Mouse (Mus musculus): ENCODE results near the gene Arid5a. TPM values are rescaled to one million over a fixed set of nuclear protein-coding genes. Genes with fewer than 3 reads are reported as not detected.

Gene Arid5a
- polyA plus RNA-seq, 1 experiment, result 25.6 TPM

DNA sequence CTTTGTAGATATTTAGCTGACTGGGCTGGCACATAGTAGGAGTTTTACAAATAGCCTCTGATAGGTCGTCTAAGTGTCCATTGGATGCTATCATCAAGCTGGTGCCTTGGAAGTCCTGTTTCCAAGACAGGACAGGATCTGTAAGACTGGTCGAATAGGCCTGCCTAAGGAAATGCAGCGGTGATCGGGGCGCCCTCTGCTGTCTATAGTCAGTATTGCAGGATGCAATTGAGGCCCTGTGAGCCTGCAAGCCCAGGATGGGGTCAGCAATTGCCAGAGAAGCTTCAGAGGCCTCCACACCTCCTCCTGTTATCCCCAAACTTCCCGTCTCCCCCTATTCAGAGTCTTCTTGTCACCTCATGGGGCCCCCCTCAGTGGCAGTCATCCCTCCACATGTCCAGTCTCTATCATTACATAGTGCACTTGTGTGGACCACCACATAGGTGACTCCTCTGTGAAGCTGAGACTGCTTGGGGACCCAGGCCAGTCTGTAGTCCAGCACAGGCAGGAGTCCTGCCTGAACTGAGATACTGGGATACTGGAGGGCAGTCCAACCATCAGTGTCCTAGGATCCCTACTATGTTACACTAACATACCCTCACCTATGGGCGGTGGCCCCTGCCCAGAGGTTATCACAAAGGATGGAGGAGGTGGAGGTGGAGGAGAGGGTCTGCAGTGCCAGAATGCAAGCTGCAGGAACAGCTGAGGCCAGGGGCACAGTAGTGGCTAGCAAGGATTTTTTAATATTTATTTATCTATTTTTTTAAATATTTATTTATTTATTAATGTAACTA, 30.1 kb upstream of the Arid5a start:
- TF ChIP-seq MYOD1 (IDR thresholded peaks at IDR 0.05; ENCODE audit: control insufficient read depth, insufficient read length, low read depth) (no peak), MAX (IDR thresholded peaks at IDR 0.05) (no peak), CTCF (IDR thresholded peaks at IDR 0.05; ENCODE audit: control insufficient read depth, insufficient read depth, insufficient read length) (peak; percentile 63), CEBPB (IDR thresholded peaks at IDR 0.05; ENCODE audit: low read depth) (peak; percentile 63), USF1 (IDR thresholded peaks at IDR 0.05; ENCODE audit: low read depth) (no peak), FOSL1 (IDR thresholded peaks at IDR 0.05; ENCODE audit: insufficient read depth, low read length, poor library complexity, severe bottlenecking) (no peak), MYOG (IDR thresholded peaks at IDR 0.05; ENCODE audit: control insufficient read depth, extremely low read depth, insufficient read length) (no peak)
- H3K36me3 ChIP-seq (ENCODE audit: control insufficient read depth, insufficient read depth), result no peaks in the 10 kb centered on the region
- no peaks in the 10 kb centered on the region for H3K27me3 ChIP-seq (ENCODE audit: control insufficient read depth, insufficient read depth, insufficient read length)
- no peak overlapping the region for H3K4me3 ChIP-seq (ENCODE audit: insufficient read depth, poor library complexity, severe bottlenecking)
- H3ac ChIP-seq (ENCODE audit: control insufficient read depth, insufficient read length, low read depth), result no peak overlapping the region
- H3K79me2 ChIP-seq (ENCODE audit: control insufficient read depth, insufficient read depth), result no peaks in the 10 kb centered on the region
- H3K79me3 ChIP-seq (ENCODE audit: low read depth), result no peaks in the 10 kb centered on the region

DNA sequence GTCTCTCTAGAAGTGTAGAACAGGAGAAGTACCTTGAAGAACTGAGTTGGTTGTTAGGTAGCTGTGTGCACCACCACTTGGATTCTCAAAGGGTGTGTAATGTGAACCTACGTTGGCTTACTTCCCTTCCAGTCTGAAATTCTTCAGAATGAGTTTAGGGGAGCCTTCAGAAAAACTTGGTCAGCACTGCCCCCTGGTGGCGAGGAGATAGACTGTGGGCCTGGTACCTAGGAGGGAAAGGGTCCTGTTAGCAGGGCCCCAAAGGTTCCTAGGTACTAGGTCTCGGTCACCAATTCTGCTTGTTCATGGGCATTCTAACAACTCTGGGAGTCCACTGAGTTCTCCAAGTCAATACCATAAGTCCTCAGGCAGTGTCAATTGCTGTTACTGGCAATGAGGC, 28.3 kb upstream of the Arid5a start:
- no peak overlapping the region for H3K4me3 ChIP-seq (ENCODE audit: insufficient read depth, poor library complexity, severe bottlenecking)

DNA sequence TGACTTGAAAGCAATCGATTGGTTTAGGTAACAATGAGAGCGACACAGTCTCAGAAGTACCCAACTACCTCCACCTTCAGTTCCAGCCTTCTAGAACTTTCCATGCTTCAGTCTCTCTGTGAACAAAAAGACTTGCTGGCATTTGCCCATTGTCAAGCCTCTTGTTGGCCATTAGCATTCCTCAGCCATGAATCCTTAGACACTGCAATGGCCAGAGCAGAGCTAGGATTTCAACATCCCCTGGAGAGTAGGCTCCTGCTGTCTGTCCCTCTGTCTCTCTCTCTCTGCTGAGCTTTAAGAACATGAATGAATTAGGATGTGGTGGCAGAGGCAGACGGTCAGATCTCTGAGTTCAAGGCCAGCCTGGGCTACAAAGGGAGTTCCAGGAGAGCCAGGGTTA, 26.6 kb upstream of the Arid5a start:
- Histone ChIP-seq H3K79me3 (ENCODE audit: low read depth) (no peaks in the 10 kb centered on the region), H3K4me3 (ENCODE audit: insufficient read depth, poor library complexity, severe bottlenecking) (no peak overlapping the region), H3K27me3 (ENCODE audit: control insufficient read depth, insufficient read depth, insufficient read length) (no peaks in the 10 kb centered on the region), H3K79me2 (ENCODE audit: control insufficient read depth, insufficient read depth) (no peaks in the 10 kb centered on the region), H3K36me3 (ENCODE audit: control insufficient read depth, insufficient read depth) (no peaks in the 10 kb centered on the region), H3ac (ENCODE audit: control insufficient read depth, insufficient read length, low read depth) (no peak overlapping the region)
- no peak for TF ChIP-seq MAX (IDR thresholded peaks at IDR 0.05)
- TF ChIP-seq USF1 (IDR thresholded peaks at IDR 0.05; ENCODE audit: low read depth), result no peak
- no peak for TF ChIP-seq MYOD1 (IDR thresholded peaks at IDR 0.05; ENCODE audit: control insufficient read depth, insufficient read length, low read depth)
- no peak for TF ChIP-seq MYOG (IDR thresholded peaks at IDR 0.05; ENCODE audit: control insufficient read depth, extremely low read depth, insufficient read length)
- no peak for TF ChIP-seq CEBPB (IDR thresholded peaks at IDR 0.05; ENCODE audit: low read depth)
- TF ChIP-seq CTCF (IDR thresholded peaks at IDR 0.05; ENCODE audit: control insufficient read depth, insufficient read depth, insufficient read length), result no peak
- no peak for TF ChIP-seq FOSL1 (IDR thresholded peaks at IDR 0.05; ENCODE audit: insufficient read depth, low read length, poor library complexity, severe bottlenecking)

More for the DNA sequence above, 28.3 kb upstream of the Arid5a start:
- Histone ChIP-seq H3K79me3 (ENCODE audit: low read depth) (no peaks in the 10 kb centered on the region), H3K27me3 (ENCODE audit: control insufficient read depth, insufficient read depth, insufficient read length) (no peaks in the 10 kb centered on the region), H3ac (ENCODE audit: control insufficient read depth, insufficient read length, low read depth) (no peak overlapping the region), H3K79me2 (ENCODE audit: control insufficient read depth, insufficient read depth) (no peaks in the 10 kb centered on the region), H3K36me3 (ENCODE audit: control insufficient read depth, insufficient read depth) (no peaks in the 10 kb centered on the region)
- no peak for TF ChIP-seq MYOD1 (IDR thresholded peaks at IDR 0.05; ENCODE audit: control insufficient read depth, insufficient read length, low read depth)
- peak; percentile 15 for TF ChIP-seq CTCF (IDR thresholded peaks at IDR 0.05; ENCODE audit: control insufficient read depth, insufficient read depth, insufficient read length)

DNA sequence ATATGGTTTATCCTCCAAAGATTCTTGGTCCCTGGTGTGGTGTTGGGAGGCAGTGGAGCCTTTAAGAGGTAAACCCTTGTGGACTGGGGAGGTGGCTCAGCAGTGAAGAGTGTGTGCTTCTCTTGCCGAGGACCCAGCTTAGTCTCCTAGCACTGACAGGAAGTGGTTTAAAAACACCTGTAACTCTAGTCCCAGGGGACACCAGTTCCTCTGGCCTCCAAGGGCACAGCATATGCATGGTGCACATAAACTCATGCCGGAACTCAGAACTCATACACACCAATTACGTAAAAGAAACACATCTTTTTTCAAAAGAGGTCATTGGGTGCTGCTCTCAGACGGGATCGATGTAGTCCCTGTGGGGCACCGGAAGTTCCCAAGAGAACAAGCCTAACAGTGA, 25.7 kb upstream of the Arid5a start:
- H3K79me3 ChIP-seq (ENCODE audit: low read depth), result no peaks in the 10 kb centered on the region
- H3K27me3 ChIP-seq (ENCODE audit: control insufficient read depth, insufficient read depth, insufficient read length), result no peaks in the 10 kb centered on the region
- no peak overlapping the region for H3ac ChIP-seq (ENCODE audit: control insufficient read depth, insufficient read length, low read depth)
- H3K4me3 ChIP-seq (ENCODE audit: insufficient read depth, poor library complexity, severe bottlenecking), result no peak overlapping the region
- TF ChIP-seq USF1 (IDR thresholded peaks at IDR 0.05; ENCODE audit: low read depth), result no peak
- H3K36me3 ChIP-seq (ENCODE audit: control insufficient read depth, insufficient read depth), result no peaks in the 10 kb centered on the region
- H3K79me2 ChIP-seq (ENCODE audit: control insufficient read depth, insufficient read depth), result no peaks in the 10 kb centered on the region

DNA sequence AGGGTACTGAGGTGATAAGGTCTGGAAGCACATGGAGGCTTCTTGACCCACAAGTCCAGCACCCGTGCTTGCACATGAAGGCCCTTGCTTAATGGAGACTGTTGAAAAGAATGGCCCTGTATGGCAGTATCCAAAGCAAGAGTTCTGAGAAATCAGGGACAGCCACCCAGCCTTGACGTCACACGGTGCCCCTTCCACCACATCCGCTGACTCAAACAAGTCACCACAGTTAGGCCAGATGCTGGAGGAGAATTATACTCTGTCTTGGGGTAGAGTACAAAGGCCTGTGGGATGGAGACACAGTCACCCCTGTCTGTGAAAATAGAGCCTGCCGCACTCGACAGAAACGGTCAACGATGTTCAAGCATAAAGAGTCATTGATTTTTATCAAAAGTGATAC, 14.1 kb upstream of the Arid5a start:
- TF ChIP-seq MYOG (IDR thresholded peaks at IDR 0.05; ENCODE audit: control insufficient read depth, extremely low read depth, insufficient read length) (no peak), USF1 (IDR thresholded peaks at IDR 0.05; ENCODE audit: low read depth) (no peak), MAX (IDR thresholded peaks at IDR 0.05) (no peak), MYOD1 (IDR thresholded peaks at IDR 0.05; ENCODE audit: control insufficient read depth, insufficient read length, low read depth) (no peak), CEBPB (IDR thresholded peaks at IDR 0.05; ENCODE audit: low read depth) (no peak), CTCF (IDR thresholded peaks at IDR 0.05; ENCODE audit: control insufficient read depth, insufficient read depth, insufficient read length) (no peak), FOSL1 (IDR thresholded peaks at IDR 0.05; ENCODE audit: insufficient read depth, low read length, poor library complexity, severe bottlenecking) (no peak)
- Histone ChIP-seq H3K4me3 (ENCODE audit: insufficient read depth, poor library complexity, severe bottlenecking) (no peak overlapping the region), H3K79me2 (ENCODE audit: control insufficient read depth, insufficient read depth) (no peaks in the 10 kb centered on the region), H3K36me3 (ENCODE audit: control insufficient read depth, insufficient read depth) (no peaks in the 10 kb centered on the region), H3K27me3 (ENCODE audit: control insufficient read depth, insufficient read depth, insufficient read length) (no peaks in the 10 kb centered on the region), H3K79me3 (ENCODE audit: low read depth) (no peaks in the 10 kb centered on the region), H3ac (ENCODE audit: control insufficient read depth, insufficient read length, low read depth) (no peak overlapping the region)

DNA sequence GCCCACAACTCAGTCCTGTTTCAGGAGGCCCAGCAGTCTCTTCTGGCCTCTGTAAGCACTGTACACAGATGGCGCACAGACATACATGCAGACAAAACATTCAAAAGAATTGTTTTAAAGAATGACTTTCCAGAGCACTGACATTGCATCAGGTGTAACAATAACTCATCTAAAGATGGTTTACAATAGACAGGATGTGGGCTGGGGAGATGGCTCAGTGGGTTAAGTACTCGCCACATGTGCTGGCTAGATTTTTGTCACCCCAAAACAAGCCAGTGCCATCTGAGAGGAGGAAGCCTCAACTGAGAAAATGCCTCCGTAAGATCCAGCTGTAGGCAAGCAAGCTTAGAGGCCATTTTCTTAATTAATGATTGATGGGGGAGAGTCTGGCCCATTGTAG, 13.1 kb upstream of the Arid5a start:
- Histone ChIP-seq H3K4me3 (ENCODE audit: insufficient read depth, poor library complexity, severe bottlenecking) (no peak overlapping the region), H3K79me3 (ENCODE audit: low read depth) (no peaks in the 10 kb centered on the region), H3K79me2 (ENCODE audit: control insufficient read depth, insufficient read depth) (no peaks in the 10 kb centered on the region), H3K27me3 (ENCODE audit: control insufficient read depth, insufficient read depth, insufficient read length) (no peaks in the 10 kb centered on the region), H3K36me3 (ENCODE audit: control insufficient read depth, insufficient read depth) (no peaks in the 10 kb centered on the region), H3ac (ENCODE audit: control insufficient read depth, insufficient read length, low read depth) (no peak overlapping the region)
- no peak for TF ChIP-seq MYOG (IDR thresholded peaks at IDR 0.05; ENCODE audit: control insufficient read depth, extremely low read depth, insufficient read length)
- no peak for TF ChIP-seq CEBPB (IDR thresholded peaks at IDR 0.05; ENCODE audit: low read depth)
- no peak for TF ChIP-seq MAX (IDR thresholded peaks at IDR 0.05)
- TF ChIP-seq FOSL1 (IDR thresholded peaks at IDR 0.05; ENCODE audit: insufficient read depth, low read length, poor library complexity, severe bottlenecking), result no peak
- no peak for TF ChIP-seq USF1 (IDR thresholded peaks at IDR 0.05; ENCODE audit: low read depth)
- TF ChIP-seq MYOD1 (IDR thresholded peaks at IDR 0.05; ENCODE audit: control insufficient read depth, insufficient read length, low read depth), result no peak
- TF ChIP-seq CTCF (IDR thresholded peaks at IDR 0.05; ENCODE audit: control insufficient read depth, insufficient read depth, insufficient read length), result no peak
